Mouse (Mus musculus) inflammation-experienced regulatory T-cells (primary cell): ENCODE measurements around the gene Fut9. TPM values are rescaled to one million over a fixed set of nuclear protein-coding genes. Genes with fewer than 3 reads are reported as not detected.

Experiments used
- polyA plus RNA-seq, 2 experiments: library from polyadenylated mRNA; unstranded; fragments of 100-300 nt; shearing (Covaris generic); gene quantifications; one replicate each; pipeline ENCODE4 v1.2.1; 2017

Fut9 gene
- polyA plus RNA-seq: under 1 TPM in 1 of 2 experiments, not detected in 1; 0.36 TPM

DNA sequence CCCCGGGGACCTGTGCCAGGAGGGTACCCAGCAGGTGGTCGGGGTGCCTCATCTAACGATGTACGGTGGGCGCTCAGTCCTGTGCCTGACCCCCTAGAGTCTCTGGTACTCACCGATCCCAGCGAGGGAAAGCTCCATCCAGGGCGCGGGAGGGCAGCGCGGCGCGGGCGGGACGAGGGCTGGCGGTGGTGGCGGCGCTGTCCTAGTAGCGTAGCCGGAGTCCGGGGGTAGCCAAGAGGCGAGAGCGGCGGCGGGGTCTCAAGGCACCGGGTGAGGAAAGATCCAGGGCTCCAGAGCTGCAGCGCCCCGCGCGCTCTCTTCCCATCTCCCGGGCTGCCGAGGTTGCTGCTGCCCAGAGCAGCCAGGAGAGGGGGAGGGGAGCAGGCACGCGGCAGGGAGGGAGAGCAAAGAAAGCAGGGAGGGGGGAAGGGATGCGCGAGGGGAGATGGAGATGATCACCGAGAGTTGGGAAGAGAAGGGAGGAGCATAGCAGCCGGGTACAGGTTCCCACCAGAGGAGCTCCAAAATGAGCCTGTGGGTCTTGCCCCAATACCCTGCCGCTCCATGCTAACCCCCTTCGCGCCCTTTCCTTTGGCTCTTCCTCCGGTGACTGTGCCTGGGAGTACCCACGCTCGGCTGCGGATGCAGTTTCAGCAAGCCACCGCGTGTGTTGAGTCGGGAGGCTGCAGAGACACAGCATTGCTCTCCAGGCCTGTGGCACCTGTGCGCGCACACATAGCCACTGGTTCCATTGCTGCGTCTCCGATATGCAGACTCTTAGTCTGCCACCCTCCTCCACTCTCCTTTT is at the start of gene Fut9:
Fut9 (minus strand) TSS at position 769 of the 808 bp plus-strand sequence.

